Mouse (Mus musculus) stomach, embryonic 14.5 days (tissue): ENCODE data around the gene Nudt2. TPM values are rescaled to one million over a fixed set of nuclear protein-coding genes. Genes with fewer than 3 reads are reported as not detected.

ENCODE experiments used
- ATAC-seq: fragments of 200-750 bp; cut with Nextera tagmentation; 2 replicates; pipeline ENCODE4 v1.8.0; 2017; ENCODE audit warnings: low read depth, moderate TSS enrichment; ENCODE audit not compliant: insufficient number of reproducible peaks, insufficient read depth, low FRiP score
- H3K27ac ChIP-seq: fragments of 300-500 bp; sonication (generic); 2 replicates; pipeline ENCODE4 v1.5.1; 2014; ENCODE audit warnings: mild to moderate bottlenecking, low read length, moderate library complexity, mixed read lengths
- H3K27me3 ChIP-seq: fragments of 300-500 bp; sonication (generic); 2 replicates; pipeline ENCODE4 v1.6.1; 2014; ENCODE audit warnings: low read length, control low read depth, mixed read lengths; ENCODE audit not compliant: control insufficient read depth, insufficient read depth
- H3K36me3 ChIP-seq: fragments of 300-500 bp; sonication (generic); 2 replicates; pipeline ENCODE4 v1.6.1; 2014; ENCODE audit warnings: mild to moderate bottlenecking, control low read depth, low read length, moderate library complexity, mixed read lengths; ENCODE audit not compliant: control insufficient read depth, insufficient read depth
- H3K4me1 ChIP-seq: fragments of 300-500 bp; sonication (generic); 2 replicates; pipeline ENCODE4 v1.6.1; 2014; ENCODE audit warnings: low read length, control low read depth, mixed read lengths; ENCODE audit not compliant: control insufficient read depth, insufficient read depth
- H3K4me2 ChIP-seq: fragments of 300-500 bp; sonication (generic); replicated peaks from 2 replicates; pipeline ENCODE4 v1.6.1; 2014; ENCODE audit warnings: low read depth, low read length, control low read depth
- H3K4me3 ChIP-seq: fragments of 300-500 bp; sonication (generic); 2 replicates; pipeline ENCODE4 v1.5.1; 2014; ENCODE audit warnings: low read depth, low read length, control low read depth
- H3K9ac ChIP-seq: fragments of 300-500 bp; sonication (generic); replicated peaks from 2 replicates; pipeline ENCODE4 v1.6.1; 2014; ENCODE audit warnings: low read depth, mild to moderate bottlenecking, control low read depth, low read length, moderate library complexity, mixed read lengths
- H3K9me3 ChIP-seq: fragments of 300-500 bp; sonication (generic); 2 replicates; pipeline ENCODE4 v1.6.1; 2016; ENCODE audit warnings: low read depth, low read length, control low read depth; ENCODE audit not compliant: control insufficient read depth
- WGBS: fragments of 180-500 bp; shearing (Covaris S2); extraction: QIAGEN DNeasy Blood & Tissue Kit; methylation state at CpG from one replicate; pipeline ENCODE4 v1.1.7; 2014; 5-methylcytosine and 5-hydroxymethylcytosine counted together
- polyA plus RNA-seq: library from polyadenylated mRNA; unstranded; fragments of >200 nt; fragmentation: Nextera tagmentation; extraction: Ambion mirVana; gene quantifications from 2 replicates; pipeline ENCODE4 v1.2.1, GENCODE M21; 2014

Nudt2 gene
- polyA plus RNA-seq, 1 experiment from 2014 or later: 50.6 TPM

- ATAC-seq: no peak
- H3K4me1 ChIP-seq: peaks cover 22% of the 10 kb centered on the region; the same call in 1 of the 2 replicates
- H3K9ac ChIP-seq: no peak overlapping the region
Observed at GRCm38 (mm10) chr4:41497995-41498845, 33.3 kb downstream of the Nudt2 start.

GRCm38 (mm10) chr4:41498921-41499391, 34.0 kb downstream of the Nudt2 start:
- Histone ChIP-seq H3K9me3 (no peaks in the 10 kb centered on the region), H3K27ac (no peak overlapping the region), H3K4me1 (peaks cover 22% of the 10 kb centered on the region; the same call in 1 of the 2 replicates), H3K9ac (no peak overlapping the region), H3K36me3 (no peaks in the 10 kb centered on the region), H3K27me3 (peaks cover 48% of the 10 kb centered on the region), H3K4me3 (peak overlapping the region; percentile 29), H3K4me2 (peak overlapping the region; percentile 45)
- WGBS: 6% methylated on average over 43 of the region's 43 CpGs
- ATAC-seq: no peak

More at GRCm38 (mm10) chr4:41497995-41498845, 33.3 kb downstream of the Nudt2 start:
- Histone ChIP-seq H3K4me2 (peak overlapping the region; percentile 45), H3K27me3 (peaks cover 48% of the 10 kb centered on the region), H3K4me3 (peak overlapping the region; percentile 29), H3K27ac (no peak overlapping the region), H3K36me3 (no peaks in the 10 kb centered on the region), H3K9me3 (no peaks in the 10 kb centered on the region)
- WGBS: 7% methylated on average over 72 of the region's 72 CpGs

GRCm38 (mm10) chr4:41499619-41500018, 34.7 kb downstream of the Nudt2 start:
- Histone ChIP-seq H3K4me2 (no peak overlapping the region), H3K4me3 (no peak overlapping the region), H3K9me3 (no peaks in the 10 kb centered on the region), H3K27me3 (peaks cover 48% of the 10 kb centered on the region), H3K9ac (no peak overlapping the region), H3K4me1 (peaks cover 22% of the 10 kb centered on the region; the same call in 1 of the 2 replicates), H3K36me3 (no peaks in the 10 kb centered on the region), H3K27ac (no peak overlapping the region)
- no peak for ATAC-seq
- 67% methylated on average over 8 of the region's 8 CpGs for WGBS

- H3K9ac ChIP-seq: no peak overlapping the region; the same call in 1 of the 2 replicates
- H3K27ac ChIP-seq: no peak overlapping the region
- 84% methylated on average over 4 of the region's 4 CpGs for WGBS
- H3K36me3 ChIP-seq: no peaks in the 10 kb centered on the region
- H3K4me3 ChIP-seq: no peak overlapping the region
- peaks cover 48% of the 10 kb centered on the region for H3K27me3 ChIP-seq
- H3K4me2 ChIP-seq: no peak overlapping the region
- peaks cover 22% of the 10 kb centered on the region; the same call in 1 of the 2 replicates for H3K4me1 ChIP-seq
- no peak for ATAC-seq
- no peaks in the 10 kb centered on the region for H3K9me3 ChIP-seq
Observed at GRCm38 (mm10) chr4:41500787-41501186, 35.8 kb downstream of the Nudt2 start.

- H3K9ac ChIP-seq: no peak overlapping the region; the same call in 1 of the 2 replicates
- peak overlapping the region; percentile 35 for H3K4me3 ChIP-seq
- H3K4me1 ChIP-seq: peaks cover 26% of the 10 kb centered on the region
- peak; percentile 24; the same call in 1 of the 2 replicates for ATAC-seq
- WGBS: 18% methylated on average over 20 of the region's 20 CpGs
- no peak overlapping the region for H3K27ac ChIP-seq
- H3K9me3 ChIP-seq: no peaks in the 10 kb centered on the region
- peaks cover 39% of the 10 kb centered on the region for H3K27me3 ChIP-seq
- H3K36me3 ChIP-seq: no peaks in the 10 kb centered on the region
- H3K4me2 ChIP-seq: peak overlapping the region; percentile 82
Observed at GRCm38 (mm10) chr4:41502171-41502940, 37.4 kb downstream of the Nudt2 start.

- Histone ChIP-seq H3K9ac (no peak within 1 kb of the TSS; the same call in 1 of the 2 replicates), H3K4me1 (peaks cover 23% of the 10 kb centered on the region), H3K4me2 (peak within 1 kb of the TSS; percentile 82), H3K9me3 (no peaks in the 10 kb centered on the region), H3K27ac (no peak within 1 kb of the TSS), H3K36me3 (no peaks in the 10 kb centered on the region), H3K27me3 (peaks cover 32% of the 10 kb centered on the region), H3K4me3 (peak within 1 kb of the TSS; percentile 35)
- 2% methylated on average over 18 of the region's 18 CpGs for WGBS
- ATAC-seq: peak; percentile 95
Observed at GRCm38 (mm10) chr4:41502986-41503412, 38.0 kb downstream of the Nudt2 start, which contains the start of gene AI464131. Gene AI464131, minus strand, starts transcription at chr4:41503076.

GRCm38 (mm10) chr4:41504325-41504724, 39.4 kb downstream of the Nudt2 start:
- no peak overlapping the region for H3K4me2 ChIP-seq
- WGBS: 71% methylated on average over 5 of the region's 5 CpGs
- H3K4me3 ChIP-seq: no peak overlapping the region
- no peaks in the 10 kb centered on the region for H3K9me3 ChIP-seq
- no peak for ATAC-seq
- peaks cover 13% of the 10 kb centered on the region for H3K4me1 ChIP-seq
- no peaks in the 10 kb centered on the region for H3K36me3 ChIP-seq
- no peak overlapping the region for H3K9ac ChIP-seq
- H3K27ac ChIP-seq: no peak overlapping the region
- H3K27me3 ChIP-seq: peaks cover 19% of the 10 kb centered on the region

- Histone ChIP-seq H3K27me3 (peaks cover 11% of the 10 kb centered on the region; the same call in 1 of the 2 replicates), H3K4me1 (peaks cover 13% of the 10 kb centered on the region), H3K36me3 (no peaks in the 10 kb centered on the region), H3K27ac (no peak overlapping the region), H3K4me2 (no peak overlapping the region), H3K9ac (no peak overlapping the region), H3K4me3 (no peak overlapping the region), H3K9me3 (no peaks in the 10 kb centered on the region)
- 55% methylated on average over 11 of the region's 11 CpGs for WGBS
- no peak for ATAC-seq
Observed at GRCm38 (mm10) chr4:41505131-41505551, 40.2 kb downstream of the Nudt2 start.
